Mouse (Mus musculus) ES-E14 (cell line): ENCODE data around the gene Il21r.

ENCODE experiments used
- CHD2 ChIP-seq: IDR thresholded peaks from 2 replicates; pipeline ENCODE4 v1.6.1; 2014; ENCODE audit warnings: mild to moderate bottlenecking, low read depth, low read length, inconsistent platforms
- ZNF384 ChIP-seq: IDR thresholded peaks from 2 replicates; pipeline ENCODE4 v1.6.1; 2012; ENCODE audit warnings: low read depth, low read length, inconsistent platforms

GRCm38 (mm10) chr7:125573849-125574248 is 29.4 kb upstream of the Il21r start:
- TF ChIP-seq CHD2 (no peak), ZNF384 (no peak)
